Mouse (Mus musculus) MN1 (cell line): Measurements from ENCODE around the gene Golga2.
A peak's percentile ranks its signal among the peaks of the same experiment; 100 is the strongest.

Experiments
- DNase-seq: peaks from one replicate; pipeline ENCODE4 v3.0.0-alpha.2; 2016; ENCODE audit warnings: low spot score

Gene Golga2

GRCm38 (mm10) chr2:32317791-32318417 is 30.7 kb downstream of the Golga2 start:
- peak; percentile 87 for DNase-seq

GRCm38 (mm10) chr2:32318709-32319585 is 31.8 kb downstream of the Golga2 start:
- DNase-seq: no peak

- DNase-seq: no peak
Observed at GRCm38 (mm10) chr2:32319586-32320580, 32.7 kb downstream of the Golga2 start.

- DNase-seq: no peak
Observed at GRCm38 (mm10) chr2:32320721-32321120, 33.5 kb downstream of the Golga2 start.

GRCm38 (mm10) chr2:32321591-32322298 is 34.6 kb downstream of the Golga2 start:
- DNase-seq: peak; percentile 54

GRCm38 (mm10) chr2:32322754-32323741 is 35.9 kb downstream of the Golga2 start:
- no peak for DNase-seq

- DNase-seq: no peak
Observed at GRCm38 (mm10) chr2:32324322-32324721, 37.1 kb downstream of the Golga2 start.

- peak; percentile 37 for DNase-seq
Observed at GRCm38 (mm10) chr2:32325342-32325741, 38.2 kb downstream of the Golga2 start.

GRCm38 (mm10) chr2:32327200-32327599 is 40.0 kb downstream of the Golga2 start:
- no peak for DNase-seq

- DNase-seq: no peak
Observed at GRCm38 (mm10) chr2:32328911-32329460, 41.8 kb downstream of the Golga2 start.

GRCm38 (mm10) chr2:32329531-32329930 is 42.3 kb downstream of the Golga2 start:
- no peak for DNase-seq

- DNase-seq: no peak
Observed at GRCm38 (mm10) chr2:32332159-32332558, 45.0 kb downstream of the Golga2 start.

GRCm38 (mm10) chr2:32335888-32336287 is 48.7 kb downstream of the Golga2 start:
- DNase-seq: no peak

GRCm38 (mm10) chr2:32339912-32340642 is 52.9 kb downstream of the Golga2 start:
- no peak for DNase-seq

- DNase-seq: no peak
Observed at GRCm38 (mm10) chr2:32340836-32341633, 53.9 kb downstream of the Golga2 start.

GRCm38 (mm10) chr2:32341634-32341939 is 54.4 kb downstream of the Golga2 start:
- DNase-seq: no peak

GRCm38 (mm10) chr2:32342039-32342438 is 54.9 kb downstream of the Golga2 start:
- DNase-seq: peak; percentile 35

GRCm38 (mm10) chr2:32342539-32343350 is 55.6 kb downstream of the Golga2 start:
- DNase-seq: peak; percentile 93
